Mouse (Mus musculus) liver, adult 2 months (tissue): ENCODE measurements at regions not wholly inside any gene's neighbourhood (a gene's known extent, or its start where the extent isn't known, plus 50 kb on each side); places are given as distances from the start of the nearest gene placed in this dataset.

Source experiments
- DNase-seq: peaks from one replicate; pipeline ENCODE4 v3.0.0-alpha.2; 2011; ENCODE audit warnings: low read depth, low spot score; ENCODE audit errors: extremely low read depth
- H3K27ac ChIP-seq: fragments of 200-500 bp; replicated peaks from 2 replicates; pipeline ENCODE4 v1.5.1; 2012; ENCODE audit warnings: low read depth, mild to moderate bottlenecking, control low read depth, inconsistent platforms, low read length; ENCODE audit not compliant: insufficient read depth
- H3K27me3 ChIP-seq: fragments of 200-500 bp; 2 replicates; pipeline ENCODE4 v1.6.1; 2012; ENCODE audit warnings: mild to moderate bottlenecking, moderate library complexity, low read length, inconsistent platforms; ENCODE audit not compliant: control insufficient read depth, insufficient read depth
- H3K36me3 ChIP-seq: fragments of 200-500 bp; 2 replicates; pipeline ENCODE4 v1.6.1; 2012; ENCODE audit warnings: low read length, inconsistent platforms; ENCODE audit not compliant: control insufficient read depth, insufficient read depth
- H3K4me1 ChIP-seq: fragments of 200-500 bp; 2 replicates; pipeline ENCODE4 v1.6.1; 2011; ENCODE audit warnings: low read length; ENCODE audit not compliant: control insufficient read depth, insufficient read depth
- H3K4me3 ChIP-seq: fragments of 200-500 bp; 2 replicates; pipeline ENCODE4 v1.5.1; 2011; ENCODE audit warnings: low read depth, mild to moderate bottlenecking, control low read depth, low read length, moderate library complexity; ENCODE audit not compliant: insufficient read depth
- H3K79me2 ChIP-seq: fragments of 200-500 bp; 2 replicates; pipeline ENCODE4 v1.6.1; 2012; ENCODE audit warnings: inconsistent platforms, mild to moderate bottlenecking, low read length, moderate library complexity; ENCODE audit not compliant: control insufficient read depth, insufficient read depth
- H3K9ac ChIP-seq: fragments of 200-500 bp; 2 replicates; pipeline ENCODE4 v1.6.1; 2012; ENCODE audit warnings: low read depth, mild to moderate bottlenecking, control low read depth, inconsistent platforms, low read length
- CTCF ChIP-seq: fragments of 200-500 bp; IDR thresholded peaks from 2 replicates; pipeline ENCODE4 v1.5.1; 2011; ENCODE audit warnings: low read depth, low read length, control low read depth
- POLR2A ChIP-seq: fragments of 200-500 bp; IDR thresholded peaks from 2 replicates; pipeline ENCODE4 v1.6.1; 2011; ENCODE audit warnings: low read length, control low read depth; ENCODE audit not compliant: insufficient read depth; ENCODE audit errors: extremely low read depth
- WGBS: fragments of 180-500 bp; shearing (Covaris S2); methylation state at CpG from one replicate; pipeline ENCODE4 v1.1.7; 2018; 5-methylcytosine and 5-hydroxymethylcytosine counted together

DNA sequence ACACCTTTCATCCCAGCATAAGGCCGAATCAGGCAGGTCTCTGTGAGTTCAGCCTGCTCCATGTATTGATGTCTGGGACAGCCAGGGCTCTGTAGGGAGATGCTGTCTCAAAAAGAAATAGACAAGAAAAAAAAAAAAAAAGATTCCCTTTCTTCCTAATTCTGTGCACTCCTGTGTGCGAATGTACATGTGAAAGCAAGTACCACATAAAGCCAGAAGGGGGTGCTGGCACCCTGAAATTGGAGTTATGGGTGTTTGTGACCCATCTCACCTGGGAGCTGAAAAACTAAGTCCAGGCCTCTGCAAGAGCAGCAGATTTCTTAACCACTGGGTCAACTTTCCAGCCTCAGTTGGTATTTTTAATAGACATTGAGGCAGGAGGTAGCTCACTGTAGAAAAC is 280.6 kb upstream of the Zdhhc25 start:
- Histone ChIP-seq H3K4me1 (no peaks in the 10 kb centered on the region), H3K27me3 (no peaks in the 10 kb centered on the region), H3K27ac (no peak overlapping the region), H3K36me3 (no peaks in the 10 kb centered on the region), H3K9ac (no peak overlapping the region), H3K79me2 (no peaks in the 10 kb centered on the region), H3K4me3 (no peak overlapping the region)
- DNase-seq: peak; percentile 1
- 64% methylated on average over 2 of the region's 2 CpGs for WGBS
- TF ChIP-seq CTCF (no peak), POLR2A (no peak)

DNA sequence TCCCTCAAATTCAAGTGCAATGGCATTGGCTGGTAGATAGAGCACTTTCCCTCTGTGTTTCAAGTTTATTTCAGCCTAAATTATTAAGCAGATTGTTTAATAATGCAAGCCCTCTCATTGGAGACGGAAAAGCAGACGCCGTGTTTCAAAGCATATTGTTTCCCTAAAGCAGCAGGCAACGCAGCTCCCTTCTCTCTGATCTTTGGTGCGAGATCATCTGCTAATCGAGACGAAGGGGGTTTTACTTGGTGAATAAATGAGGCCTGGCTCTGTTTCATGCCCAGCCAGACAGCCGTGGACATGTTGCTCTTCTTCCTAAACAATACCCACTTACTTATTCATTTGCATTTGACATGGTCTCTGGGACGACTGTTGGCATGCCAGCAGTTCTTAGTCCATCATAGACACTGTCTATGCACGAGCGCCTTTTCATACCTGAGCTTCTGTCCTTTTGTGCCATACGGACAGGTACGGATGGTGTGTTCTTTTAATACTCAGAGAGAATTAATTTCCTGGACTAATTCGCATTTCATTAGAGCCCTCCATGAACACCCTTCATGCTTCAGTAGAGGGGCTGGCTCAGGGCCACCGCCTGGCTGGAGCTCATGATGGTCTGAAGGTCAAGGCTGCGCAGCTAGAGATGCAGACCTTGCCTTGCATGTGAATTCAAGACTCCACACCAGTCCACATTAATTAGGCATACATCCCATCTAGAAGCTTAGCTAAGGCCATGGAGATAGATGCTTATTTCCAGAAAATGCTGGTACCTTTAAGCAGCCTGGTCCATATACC is 276.3 kb upstream of the Zdhhc25 start:
- WGBS: 85% methylated on average over 16 of the region's 16 CpGs
- no peak for DNase-seq
- Histone ChIP-seq H3K79me2 (no peaks in the 10 kb centered on the region), H3K27ac (no peak overlapping the region), H3K36me3 (no peaks in the 10 kb centered on the region), H3K9ac (no peak overlapping the region), H3K4me1 (no peaks in the 10 kb centered on the region), H3K4me3 (no peak overlapping the region), H3K27me3 (no peaks in the 10 kb centered on the region)
- TF ChIP-seq POLR2A: no peak
- no peak for TF ChIP-seq CTCF

DNA sequence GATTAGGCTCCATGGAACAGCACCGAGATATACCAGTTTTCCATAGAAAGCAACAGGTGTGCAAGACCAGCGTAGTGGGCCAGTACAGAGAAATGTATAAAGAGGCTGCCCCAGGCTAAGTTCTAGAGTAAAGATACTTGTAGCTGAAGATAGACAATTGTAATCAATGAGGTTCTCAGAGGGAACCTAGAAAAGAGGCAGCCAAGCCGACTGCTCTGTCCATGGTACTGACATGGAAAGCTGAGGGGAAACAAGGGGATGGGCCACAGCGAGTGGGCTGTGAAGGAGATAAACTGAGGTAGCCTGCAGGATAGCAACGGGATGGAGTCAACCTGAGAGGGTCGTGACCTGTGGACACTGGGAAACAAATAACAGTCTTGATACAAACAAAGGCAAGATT is 275.0 kb upstream of the Zdhhc25 start:
- H3K4me1 ChIP-seq: no peaks in the 10 kb centered on the region
- no peak for DNase-seq
- H3K27ac ChIP-seq: no peak overlapping the region
- no peak overlapping the region for H3K4me3 ChIP-seq
- no peaks in the 10 kb centered on the region for H3K27me3 ChIP-seq
- TF ChIP-seq CTCF (no peak), POLR2A (no peak)
- WGBS: 55% methylated on average over 6 of the region's 6 CpGs
- H3K36me3 ChIP-seq: no peaks in the 10 kb centered on the region
- H3K79me2 ChIP-seq: no peaks in the 10 kb centered on the region
- no peak overlapping the region for H3K9ac ChIP-seq

DNA sequence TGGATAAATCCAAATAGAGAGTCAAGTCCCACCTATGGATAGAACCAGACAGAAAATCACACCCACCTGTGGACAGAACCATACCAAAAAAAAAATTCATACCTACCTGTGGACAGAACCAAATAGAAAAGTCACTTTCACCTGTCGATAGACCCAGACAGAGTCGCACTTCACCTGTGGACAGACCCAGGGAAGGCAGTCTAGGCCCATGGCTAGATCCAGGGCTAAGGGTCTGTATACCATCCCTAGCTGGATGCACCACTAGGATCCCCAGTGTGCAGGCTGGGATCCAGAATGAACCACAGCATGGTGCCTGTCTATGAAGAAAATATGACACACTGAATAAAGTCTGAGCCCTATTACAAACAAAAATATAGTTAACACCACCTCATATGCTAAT is 246.9 kb upstream of the Zdhhc25 start:
- TF ChIP-seq POLR2A (no peak), CTCF (no peak)
- no peaks in the 10 kb centered on the region for H3K36me3 ChIP-seq
- H3K9ac ChIP-seq: no peak overlapping the region
- H3K79me2 ChIP-seq: no peaks in the 10 kb centered on the region
- DNase-seq: no peak
- no peak overlapping the region for H3K27ac ChIP-seq
- H3K27me3 ChIP-seq: no peaks in the 10 kb centered on the region
- H3K4me3 ChIP-seq: no peak overlapping the region
- WGBS: 88% methylated on average over 2 of the region's 2 CpGs
- H3K4me1 ChIP-seq: no peaks in the 10 kb centered on the region

DNA sequence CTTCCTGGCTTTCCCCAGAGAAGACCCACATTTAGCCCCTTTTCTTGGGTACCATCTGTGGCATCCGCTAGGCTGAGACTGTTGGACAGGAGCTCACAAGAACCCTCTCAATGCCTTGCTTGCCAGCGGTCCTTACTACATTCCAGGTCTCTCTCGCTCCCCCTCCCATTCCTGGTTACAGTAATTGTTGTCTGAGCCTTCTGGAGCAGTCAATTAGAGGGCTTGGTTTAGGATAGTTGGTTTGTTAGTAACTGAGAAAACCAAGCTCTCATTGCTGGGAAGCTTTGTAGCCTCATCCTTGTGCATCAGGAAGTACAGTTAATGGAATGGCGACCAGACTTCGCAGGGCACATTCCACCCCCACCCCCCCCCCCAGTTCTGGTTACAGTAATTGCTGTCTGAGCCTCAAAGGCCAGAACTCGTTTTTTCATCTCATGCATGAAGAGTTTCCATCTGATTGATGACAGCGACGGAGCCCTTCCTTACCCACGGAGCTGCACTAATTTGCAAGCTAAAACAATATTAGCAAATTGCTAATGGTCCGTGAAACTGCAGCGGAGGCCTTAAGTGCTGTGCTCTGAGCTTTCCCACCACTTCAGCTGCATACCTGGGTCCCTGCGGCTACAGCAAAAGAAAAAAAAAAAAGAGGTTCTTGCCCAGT is 239.6 kb upstream of the Zdhhc25 start:
- no peak overlapping the region for H3K4me3 ChIP-seq
- no peak for TF ChIP-seq CTCF
- no peak for TF ChIP-seq POLR2A
- H3K4me1 ChIP-seq: no peaks in the 10 kb centered on the region
- H3K27me3 ChIP-seq: no peaks in the 10 kb centered on the region
- H3K27ac ChIP-seq: no peak overlapping the region
- no peak for DNase-seq
- no peaks in the 10 kb centered on the region for H3K36me3 ChIP-seq
- H3K9ac ChIP-seq: no peak overlapping the region
- H3K79me2 ChIP-seq: no peaks in the 10 kb centered on the region
- WGBS: 43% methylated on average over 12 of the region's 12 CpGs

DNA sequence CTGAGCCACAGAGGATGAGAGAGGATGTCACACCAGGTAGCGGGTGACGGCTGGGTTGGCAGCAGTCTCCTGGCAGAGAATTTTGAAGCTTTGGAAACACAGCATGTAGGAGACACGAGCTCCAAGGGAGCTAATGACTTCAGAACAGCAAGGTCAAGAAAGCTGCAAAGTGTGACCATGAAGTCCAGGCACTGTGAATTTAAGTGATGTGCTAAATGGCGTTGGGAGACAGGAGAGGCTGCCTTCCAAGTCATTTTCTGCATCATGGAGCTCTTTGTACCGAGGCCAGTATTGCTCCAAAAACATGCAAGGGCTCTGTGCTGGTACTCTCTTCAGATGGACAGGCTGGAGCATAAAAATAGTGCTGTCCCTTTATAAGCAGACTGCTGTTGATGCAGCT is 238.8 kb upstream of the Zdhhc25 start:
- Histone ChIP-seq H3K4me1 (no peaks in the 10 kb centered on the region), H3K4me3 (no peak overlapping the region), H3K9ac (no peak overlapping the region), H3K36me3 (no peaks in the 10 kb centered on the region), H3K27me3 (no peaks in the 10 kb centered on the region), H3K79me2 (no peaks in the 10 kb centered on the region), H3K27ac (no peak overlapping the region)
- 63% methylated on average over 5 of the region's 5 CpGs for WGBS
- DNase-seq: no peak
- TF ChIP-seq CTCF: no peak
- no peak for TF ChIP-seq POLR2A
